Mouse (Mus musculus): ENCODE measurements around the gene Chchd10.
A peak's percentile ranks its signal among the peaks of the same experiment; 100 is the strongest.

The Chchd10 gene

DNA sequence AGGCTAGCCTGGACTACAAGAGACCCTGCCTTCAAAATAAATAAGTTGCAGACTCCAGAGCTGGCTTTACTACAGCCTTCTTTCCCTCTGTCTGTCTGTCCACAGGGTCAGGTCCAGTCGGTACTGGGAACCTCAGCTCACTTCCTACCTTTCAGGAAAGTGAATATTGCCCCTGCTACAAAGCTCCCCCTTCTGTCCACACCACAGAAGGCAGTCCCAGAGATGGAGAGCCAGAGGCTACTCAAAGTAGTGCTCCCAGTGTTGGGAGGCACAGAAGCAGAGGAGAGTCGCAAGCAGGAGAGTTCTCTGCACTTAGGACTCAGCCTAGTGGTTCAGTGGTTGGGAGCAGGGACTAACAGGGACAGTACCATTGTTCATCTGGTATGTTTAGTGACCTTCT is 8.6 kb upstream of the Chchd10 start:
- DNase-seq (ENCODE audit: low read depth, low spot score): peak; percentile 21

DNA sequence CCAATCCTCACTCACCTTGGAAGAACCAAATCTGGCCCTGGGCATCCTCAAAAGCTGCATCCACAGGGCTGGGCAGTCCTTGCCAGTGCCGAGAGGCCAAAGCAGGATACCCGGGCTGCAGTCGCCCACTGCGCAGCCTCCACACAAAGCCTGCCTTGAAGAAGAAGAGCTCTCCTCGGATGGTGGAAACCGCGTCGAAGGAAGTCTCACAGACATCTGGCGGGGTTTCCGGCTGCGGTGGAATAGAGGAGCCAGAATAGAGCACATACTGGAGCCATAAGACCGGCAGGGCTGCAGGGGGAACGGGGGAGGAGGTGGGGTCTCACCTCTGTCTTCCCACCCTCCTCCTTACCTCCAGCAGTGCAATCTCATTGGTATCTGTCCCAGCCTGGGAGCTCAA is 6.5 kb upstream of the Chchd10 start:
- no peak for DNase-seq (ENCODE audit: low read depth, low spot score)

DNA sequence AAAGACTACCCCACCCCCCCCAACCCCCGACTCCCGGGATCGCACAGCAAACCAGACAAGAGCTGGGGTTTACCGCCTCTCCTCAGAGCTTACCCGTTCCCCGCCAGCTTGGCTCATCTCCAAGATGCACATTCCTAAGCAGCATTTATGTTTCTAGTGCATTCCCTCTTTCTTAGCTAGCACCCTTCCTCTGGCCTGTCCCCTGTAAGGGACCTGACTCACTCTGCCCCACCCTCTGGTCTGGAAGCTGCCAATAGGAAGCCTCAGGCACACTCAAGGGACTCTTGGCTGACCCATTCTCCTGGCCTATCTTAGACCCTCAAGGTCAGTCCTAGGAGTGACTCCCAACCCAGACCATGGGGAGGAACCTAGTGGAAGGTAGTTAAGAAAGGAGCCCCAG is 2.6 kb upstream of the Chchd10 start:
- DNase-seq (ENCODE audit: low read depth, low spot score): no peak

GRCm38 (mm10) chr10:75931311-75931710 is 1.6 kb upstream of the Chchd10 start:
- DNase-seq (ENCODE audit: low read depth, low spot score): no peak

- no peak for DNase-seq (ENCODE audit: low read depth, low spot score)
Observed at GRCm38 (mm10) chr10:75932081-75932678, 750 bp upstream of the Chchd10 start.

- no peak for DNase-seq (ENCODE audit: low read depth, low spot score)
Observed at GRCm38 (mm10) chr10:75934991-75935390, 2.1 kb downstream of the Chchd10 start.

DNA sequence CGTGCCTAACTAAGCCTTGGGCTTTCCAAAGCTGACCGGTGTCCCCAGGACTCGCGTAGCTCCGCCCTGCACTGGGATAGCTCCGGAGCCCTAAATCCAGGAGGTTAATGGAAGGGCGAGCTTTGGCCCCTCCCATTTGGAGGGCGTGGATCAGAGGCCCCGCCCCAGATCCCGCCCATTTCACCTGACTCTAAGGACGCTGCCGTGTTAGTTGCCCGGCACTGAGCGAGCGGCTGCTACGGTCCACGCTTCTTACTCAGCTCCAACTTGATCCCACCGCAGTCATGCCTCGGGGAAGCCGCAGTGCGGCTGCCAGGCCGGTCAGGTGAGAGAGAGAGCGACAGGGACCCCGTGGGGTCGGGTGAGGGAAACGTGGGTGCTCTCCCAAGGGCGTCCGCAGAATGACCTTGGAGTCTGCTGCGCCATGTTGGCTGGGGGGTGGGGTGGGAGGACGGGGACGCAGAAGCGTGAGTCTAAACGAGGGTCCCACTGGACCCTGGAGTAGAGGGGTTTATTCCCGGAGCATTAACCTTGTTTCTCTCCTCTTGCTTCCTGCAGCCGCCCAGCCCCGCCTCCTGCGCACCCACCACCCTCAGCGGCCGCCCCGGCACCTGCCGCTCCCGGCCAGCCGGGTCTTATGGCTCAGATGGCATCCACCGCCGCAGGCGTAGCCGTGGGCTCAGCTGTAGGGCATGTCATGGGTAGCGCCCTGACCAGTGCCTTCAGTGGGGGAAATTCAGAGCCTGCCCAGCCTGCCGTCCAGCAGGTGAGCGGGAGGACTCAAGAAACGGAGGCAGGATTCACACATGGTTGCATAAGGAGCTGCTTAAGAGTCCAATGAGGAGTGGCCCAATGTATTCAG is 3.0 kb downstream of the Chchd10 start, which contains the start of gene Mmp11:
Gene Mmp11 (minus strand): TSS at position 817 of the 862 bp plus-strand sequence.
- peak; percentile 89 for DNase-seq (ENCODE audit: low read depth, low spot score)

- DNase-seq (ENCODE audit: low read depth, low spot score): peak; percentile 45
Observed at GRCm38 (mm10) chr10:75936909-75937667, 4.2 kb downstream of the Chchd10 start.

GRCm38 (mm10) chr10:75937851-75938643 is 5.1 kb downstream of the Chchd10 start:
- DNase-seq (ENCODE audit: low read depth, low spot score): peak; percentile 53

DNA sequence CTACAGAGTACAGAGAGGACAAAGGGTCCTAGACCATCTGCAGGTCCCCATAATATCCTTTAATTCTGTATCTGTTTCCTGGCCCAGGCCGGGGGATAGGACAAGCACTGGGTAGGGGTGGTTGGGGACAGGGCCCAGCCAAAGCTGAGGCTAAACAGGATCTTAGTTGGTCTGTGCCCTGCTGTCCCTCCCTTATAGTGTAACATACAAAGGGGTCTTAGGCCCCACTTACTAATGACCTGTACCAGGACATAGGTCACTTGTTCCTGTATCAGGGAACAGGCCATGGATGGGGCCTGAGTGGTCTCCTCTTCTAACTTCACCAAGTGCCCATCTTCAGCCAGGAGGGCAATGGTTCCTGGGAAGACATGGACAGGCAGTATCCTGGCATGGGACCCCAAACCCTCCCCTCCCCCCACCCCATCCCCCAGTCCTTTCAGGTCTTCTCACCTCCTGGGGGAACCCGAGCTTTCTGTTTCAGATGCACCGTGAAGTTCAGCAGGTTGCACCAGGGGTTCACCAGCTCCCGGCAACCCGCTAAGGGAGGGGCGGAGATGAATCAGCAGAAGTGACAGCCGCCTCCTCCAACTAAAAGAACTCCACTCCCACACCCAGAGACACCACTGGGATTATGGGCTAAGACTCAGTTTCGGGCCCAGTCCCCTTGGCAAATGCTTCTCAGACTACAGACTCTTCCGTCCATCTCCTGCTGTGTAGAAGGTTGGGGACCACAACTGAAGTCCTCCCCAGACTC is 6.7 kb downstream of the Chchd10 start:
- no peak for DNase-seq (ENCODE audit: low read depth, low spot score)

GRCm38 (mm10) chr10:75940520-75940919 is 7.6 kb downstream of the Chchd10 start, which contains the start of gene Gm867:
Gene Gm867, minus strand, starts transcription at chr10:75940672.
- DNase-seq (ENCODE audit: low read depth, low spot score): no peak

GRCm38 (mm10) chr10:75941042-75941824 is 8.3 kb downstream of the Chchd10 start:
- no peak for DNase-seq (ENCODE audit: low read depth, low spot score)

GRCm38 (mm10) chr10:75942736-75943477 is 10.0 kb downstream of the Chchd10 start, which contains the start of gene Vpreb3:
Gene Vpreb3, plus strand, starts transcription at chr10:75943057.
- no peak for DNase-seq (ENCODE audit: low read depth, low spot score)

GRCm38 (mm10) chr10:75944066-75944772 is 11.3 kb downstream of the Chchd10 start:
- no peak for DNase-seq (ENCODE audit: low read depth, low spot score)

DNA sequence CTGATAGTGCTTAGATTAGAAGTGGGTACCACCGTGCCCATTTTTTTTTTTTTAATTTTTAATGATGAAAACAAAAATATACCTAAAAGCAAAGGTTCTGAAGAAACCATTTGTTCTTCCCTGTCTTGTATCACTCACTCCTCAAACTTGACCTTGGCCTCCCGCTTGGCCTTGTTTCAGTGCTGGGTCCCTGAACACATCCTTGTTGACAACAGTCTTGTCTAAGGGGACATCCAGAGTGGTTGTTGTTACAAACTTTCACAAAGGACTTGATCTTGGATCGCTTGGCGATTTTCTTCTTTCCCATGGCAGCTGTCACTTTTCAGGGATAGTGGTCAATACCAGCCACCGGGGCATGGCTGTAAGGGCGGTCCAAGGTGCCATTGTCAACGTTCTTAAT is 12.3 kb downstream of the Chchd10 start:
- no peak for DNase-seq (ENCODE audit: low read depth, low spot score)

GRCm38 (mm10) chr10:75945896-75946295 is 13.0 kb downstream of the Chchd10 start:
- no peak for DNase-seq (ENCODE audit: low read depth, low spot score)

GRCm38 (mm10) chr10:75948079-75948478 is 15.1 kb downstream of the Chchd10 start:
- DNase-seq (ENCODE audit: low read depth, low spot score): peak; percentile 63
